Mouse (Mus musculus) midbrain, embryonic 14.5 days (tissue): ENCODE measurements around the gene Ccdc102a. TPM values are rescaled to one million over a fixed set of nuclear protein-coding genes. Genes with fewer than 3 reads are reported as not detected.
A peak's percentile ranks its signal among the peaks of the same experiment; 100 is the strongest.
"Not testable (repeated sequence)": the region's sequence is repeated elsewhere in the genome, so short reads cannot be mapped to it uniquely, and the experiment has no call there.

Experiments used
- ATAC-seq: fragments of 200-750 bp; cut with Nextera tagmentation; 2 replicates; pipeline ENCODE4 v1.8.0; 2017; ENCODE audit warnings: moderate number of reproducible peaks, moderate library complexity; ENCODE audit not compliant: low FRiP score, low TSS enrichment
- DNase-seq: peaks from one replicate; pipeline ENCODE4 v3.0.0-alpha.2; 2015
- H3K27ac ChIP-seq: fragments of 300-500 bp; sonication (generic); replicated peaks from 2 replicates; pipeline ENCODE4 v1.5.1; 2014; ENCODE audit warnings: mild to moderate bottlenecking, low read depth, low read length, moderate library complexity
- H3K27me3 ChIP-seq: fragments of 300-500 bp; sonication (generic); 2 replicates; pipeline ENCODE4 v1.6.1; 2014; ENCODE audit warnings: low read length, control low read depth, mixed read lengths; ENCODE audit not compliant: control insufficient read depth, insufficient read depth
- H3K36me3 ChIP-seq: fragments of 300-500 bp; sonication (generic); 2 replicates; pipeline ENCODE4 v1.6.1; 2014; ENCODE audit warnings: low read length, control low read depth; ENCODE audit not compliant: control insufficient read depth, insufficient read depth
- H3K4me1 ChIP-seq: fragments of 300-500 bp; sonication (generic); 2 replicates; pipeline ENCODE4 v1.6.1; 2014; ENCODE audit warnings: mild to moderate bottlenecking, antibody characterized with exemption, low read length, control low read depth; ENCODE audit not compliant: control insufficient read depth, insufficient read depth
- H3K4me2 ChIP-seq: fragments of 300-500 bp; sonication (generic); 2 replicates; pipeline ENCODE4 v1.6.1; 2014; ENCODE audit warnings: mild to moderate bottlenecking, low read length, moderate library complexity
- H3K4me3 ChIP-seq: fragments of 300-500 bp; sonication (generic); replicated peaks from 2 replicates; pipeline ENCODE4 v1.5.1; 2014; ENCODE audit warnings: low read depth, low read length
- H3K9ac ChIP-seq: fragments of 300-500 bp; sonication (generic); replicated peaks from 2 replicates; pipeline ENCODE4 v1.6.1; 2014; ENCODE audit warnings: mild to moderate bottlenecking, low read length, moderate library complexity
- H3K9me3 ChIP-seq: fragments of 300-500 bp; sonication (generic); 2 replicates; pipeline ENCODE4 v1.6.1; 2016; ENCODE audit warnings: low read length, control low read depth, mixed read lengths; ENCODE audit not compliant: control insufficient read depth
- WGBS: fragments of 180-500 bp; shearing (Covaris S2); extraction: QIAGEN DNeasy Blood & Tissue Kit; methylation state at CpG from one replicate; pipeline ENCODE4 v1.1.7; 2014; 5-methylcytosine and 5-hydroxymethylcytosine counted together
- polyA plus RNA-seq: library from polyadenylated mRNA; unstranded; fragments of >200 nt; fragmentation: Nextera tagmentation; extraction: Ambion mirVana; gene quantifications from 2 replicates; pipeline ENCODE4 v1.2.1, GENCODE M21; 2014

Ccdc102a gene
- polyA plus RNA-seq, 1 experiment from 2014 or later, result 5.2 TPM

DNA sequence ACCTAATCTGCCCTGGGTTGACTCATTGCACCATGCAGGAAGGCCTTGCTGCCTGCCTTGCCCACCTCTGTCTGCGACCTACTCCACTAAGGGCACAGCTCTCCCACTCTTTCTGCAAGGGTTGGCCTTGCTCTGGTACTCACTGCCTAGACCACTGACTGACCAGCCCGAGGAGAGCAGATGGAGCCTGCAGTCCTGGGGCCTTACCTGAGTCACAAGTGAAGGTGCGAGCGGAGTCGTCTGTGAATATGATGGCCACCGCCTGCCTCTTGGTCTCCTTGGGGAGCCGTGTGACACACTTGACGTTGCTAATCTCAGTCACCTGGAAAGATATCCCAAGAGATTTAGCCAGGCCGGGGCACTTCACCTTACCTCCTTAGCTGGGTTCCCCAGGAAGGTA, 51.0 kb downstream of the Ccdc102a start:
- ATAC-seq (no peak), DNase-seq (no peak)
- H3K27ac ChIP-seq, result no peak overlapping the region
- H3K4me1 ChIP-seq, result peaks cover 32% of the 10 kb centered on the region
- 93% methylated on average over 9 of the region's 9 CpGs for WGBS
- H3K4me2 ChIP-seq, result no peak overlapping the region
- H3K9ac ChIP-seq, result no peak overlapping the region
- no peak overlapping the region for H3K4me3 ChIP-seq
- peaks cover 47% of the 10 kb centered on the region for H3K36me3 ChIP-seq
- H3K9me3 ChIP-seq, result no peaks in the 10 kb centered on the region
- no peaks in the 10 kb centered on the region for H3K27me3 ChIP-seq

DNA sequence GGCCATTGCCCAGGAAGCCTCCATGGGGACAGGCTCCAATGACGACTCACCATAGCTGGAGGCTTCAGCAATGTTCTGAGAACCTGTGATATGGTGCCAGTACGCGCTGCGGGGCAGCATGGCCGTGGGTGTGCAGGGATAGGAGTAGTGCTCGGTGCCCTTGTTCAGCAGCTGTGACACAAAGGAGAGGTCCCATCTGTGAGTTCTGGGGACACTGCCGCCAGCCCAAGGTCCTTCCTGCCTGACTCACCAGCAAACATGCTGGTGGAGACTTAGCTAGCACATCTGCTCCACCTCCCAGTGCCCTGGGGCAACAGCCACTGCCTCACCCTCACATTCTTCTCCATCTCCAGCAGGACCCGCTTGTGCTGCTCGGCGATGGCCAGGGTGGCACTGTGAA, 52.6 kb downstream of the Ccdc102a start:
- H3K27ac ChIP-seq, result no peak overlapping the region
- H3K4me2 ChIP-seq, result no peak overlapping the region
- no peak for ATAC-seq
- 82% methylated on average over 10 of the region's 10 CpGs for WGBS
- H3K4me3 ChIP-seq, result no peak overlapping the region
- no peak for DNase-seq
- H3K27me3 ChIP-seq, result no peaks in the 10 kb centered on the region
- H3K36me3 ChIP-seq, result peaks cover 58% of the 10 kb centered on the region
- no peak overlapping the region for H3K9ac ChIP-seq
- H3K9me3 ChIP-seq, result no peaks in the 10 kb centered on the region
- peaks cover 23% of the 10 kb centered on the region for H3K4me1 ChIP-seq

DNA sequence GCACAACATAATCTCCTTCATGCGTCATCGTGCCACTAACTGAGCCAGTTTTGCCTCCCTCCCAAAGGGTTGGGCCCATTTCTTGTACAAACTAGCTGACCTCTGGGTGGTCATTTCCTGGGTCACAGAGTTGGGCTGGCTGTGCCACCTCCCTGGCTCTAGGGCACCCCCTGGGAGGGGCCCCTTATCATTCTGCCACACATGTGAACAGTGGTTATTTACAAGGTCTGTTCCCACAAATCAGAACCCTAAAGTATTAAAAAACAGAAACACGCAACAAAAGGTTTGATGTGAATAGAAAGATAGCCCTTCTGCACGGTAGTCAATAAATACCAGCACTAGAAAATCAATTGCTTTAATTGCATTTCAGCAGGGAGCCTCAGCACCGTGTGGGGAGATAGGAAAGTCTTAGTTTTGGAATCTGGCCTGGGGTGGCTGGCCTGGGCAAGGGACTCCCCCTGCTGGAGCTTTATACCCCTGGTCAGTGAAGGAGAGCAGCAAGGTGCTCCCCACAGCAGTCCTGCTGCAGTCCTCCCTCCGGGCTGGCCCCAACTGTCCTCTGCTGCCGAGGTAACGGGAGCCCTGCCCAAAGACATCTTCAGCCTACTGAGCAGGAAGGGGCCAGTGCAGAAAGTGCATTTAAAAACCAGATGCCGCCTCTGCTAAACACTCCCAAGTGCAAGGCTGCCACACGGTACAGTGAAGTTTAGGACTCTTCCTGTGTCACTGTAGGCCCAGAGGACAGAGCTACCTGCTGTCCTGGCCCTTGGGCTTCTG, 53.8 kb downstream of the Ccdc102a start:
- Histone ChIP-seq H3K4me2 (no peak overlapping the region), H3K27me3 (no peaks in the 10 kb centered on the region), H3K4me3 (no peak overlapping the region), H3K27ac (no peak overlapping the region), H3K9ac (no peak overlapping the region), H3K9me3 (no peaks in the 10 kb centered on the region), H3K36me3 (peaks cover 62% of the 10 kb centered on the region), H3K4me1 (peaks cover 13% of the 10 kb centered on the region)
- DNase-seq (no peak), ATAC-seq (no peak)
- 82% methylated on average over 10 of the region's 10 CpGs for WGBS

DNA sequence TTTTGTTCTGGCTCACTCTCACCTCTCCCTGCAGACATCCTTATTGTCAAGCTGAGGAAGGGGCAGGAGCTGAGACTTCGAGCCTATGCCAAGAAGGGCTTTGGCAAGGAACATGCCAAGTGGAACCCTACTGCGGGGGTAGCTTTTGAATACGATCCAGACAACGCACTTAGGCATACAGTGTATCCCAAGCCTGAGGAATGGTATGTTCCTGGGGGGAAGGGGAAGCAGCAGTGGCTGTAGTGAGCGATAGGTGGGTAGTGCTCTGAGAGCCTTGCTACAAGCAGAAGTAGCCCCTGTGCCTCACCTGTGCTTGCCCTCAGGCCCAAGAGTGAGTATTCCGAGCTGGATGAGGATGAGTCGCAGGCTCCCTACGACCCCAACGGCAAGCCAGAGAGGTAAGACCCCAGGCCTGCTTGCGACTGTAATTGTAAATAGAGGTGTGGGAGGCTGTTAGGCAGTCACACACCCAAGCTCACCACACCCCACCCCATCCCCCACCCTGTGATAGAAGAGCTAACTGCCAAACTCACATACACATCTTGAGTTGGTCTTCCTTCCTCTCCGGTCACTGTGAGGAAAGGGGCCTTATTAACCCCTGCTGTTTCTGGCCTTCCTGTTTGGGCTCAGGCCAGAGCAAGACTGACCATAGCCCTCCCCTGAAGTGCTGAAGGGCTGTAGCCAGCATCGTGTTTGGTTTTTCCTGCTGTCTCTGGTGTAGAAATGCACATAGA, 55.2 kb downstream of the Ccdc102a start:
- Histone ChIP-seq H3K4me2 (no peak overlapping the region), H3K27ac (no peak overlapping the region), H3K4me1 (peaks cover 6% of the 10 kb centered on the region), H3K9me3 (no peaks in the 10 kb centered on the region), H3K36me3 (peaks cover 62% of the 10 kb centered on the region), H3K4me3 (no peak overlapping the region), H3K27me3 (no peaks in the 10 kb centered on the region), H3K9ac (no peak overlapping the region)
- DNase-seq, result no peak
- WGBS, result 91% methylated on average over 12 of the region's 12 CpGs
- no peak for ATAC-seq

DNA sequence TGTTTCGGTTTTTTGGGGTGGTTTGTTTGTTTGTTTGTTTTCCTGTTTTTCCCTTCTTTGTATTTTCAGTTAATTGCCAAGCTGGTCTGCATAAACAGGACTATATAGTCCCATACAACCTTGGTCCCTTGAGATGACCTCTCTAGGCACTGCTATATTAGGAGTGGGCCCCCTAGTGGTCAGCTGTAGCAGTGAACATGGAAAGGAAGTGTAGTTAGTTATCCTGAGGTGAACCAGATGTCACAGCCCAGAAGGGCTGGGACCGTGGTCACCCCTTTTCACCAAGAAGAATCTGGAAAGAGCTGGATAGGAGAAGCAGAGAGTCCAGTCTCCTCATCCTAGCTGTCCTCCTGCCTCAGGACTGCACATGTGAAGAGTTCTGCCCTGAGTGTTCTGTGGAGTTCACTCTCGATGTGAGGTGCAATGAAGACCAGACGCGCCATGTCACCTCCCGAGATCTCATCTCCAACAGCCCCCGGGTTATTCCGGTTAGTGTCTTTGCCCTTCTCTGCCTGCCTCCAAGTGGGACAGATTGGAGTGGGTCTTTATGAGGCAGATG, 56.5 kb downstream of the Ccdc102a start:
- peak; percentile 80 for DNase-seq
- Histone ChIP-seq H3K36me3 (peaks cover 54% of the 10 kb centered on the region), H3K4me3 (no peak overlapping the region), H3K9me3 (no peaks in the 10 kb centered on the region), H3K4me2 (no peak overlapping the region), H3K4me1 (peaks cover 6% of the 10 kb centered on the region), H3K27ac (no peak overlapping the region), H3K9ac (no peak overlapping the region), H3K27me3 (no peaks in the 10 kb centered on the region)
- ATAC-seq, result no peak
- 78% methylated on average over 8 of the region's 8 CpGs for WGBS

DNA sequence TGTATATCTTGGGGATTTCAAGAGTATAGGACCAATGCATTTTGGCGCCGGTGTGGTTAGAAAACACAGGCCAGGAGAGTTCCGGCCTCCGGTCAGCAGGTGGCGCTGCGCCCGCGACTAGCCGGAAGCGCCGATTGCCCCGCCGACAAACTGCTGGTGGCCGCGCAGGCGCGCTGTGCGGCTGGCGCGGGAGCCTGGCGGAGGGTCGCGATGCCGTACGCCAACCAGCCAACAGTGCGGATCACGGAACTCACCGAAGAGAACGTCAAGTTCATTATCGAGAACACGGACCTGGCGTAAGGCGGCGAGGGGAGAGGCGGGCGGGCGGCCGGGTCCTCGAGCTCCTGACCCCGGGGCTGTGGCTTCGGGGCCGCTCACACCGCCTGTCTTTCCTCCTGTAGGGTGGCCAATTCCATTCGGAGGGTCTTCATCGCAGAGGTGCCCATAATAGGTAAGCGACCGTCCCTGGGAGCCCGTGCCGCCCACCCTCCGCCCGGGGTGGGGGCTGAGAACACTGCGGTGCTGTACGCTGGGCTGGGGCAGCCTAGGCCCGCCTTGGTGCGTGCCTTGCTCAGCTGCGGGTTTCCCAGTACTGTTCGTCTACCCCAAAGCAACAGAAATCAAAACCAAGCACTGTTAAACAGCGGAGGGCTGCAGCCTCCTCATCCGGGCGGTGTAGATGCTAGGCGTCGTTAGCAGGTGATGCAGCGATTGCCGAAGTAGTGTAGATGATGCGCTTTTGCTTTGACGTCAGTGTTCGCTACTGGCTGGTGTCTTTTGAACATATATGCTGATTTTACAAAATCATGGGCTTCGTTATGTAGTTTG, 60.3 kb downstream of the Ccdc102a start, which contains the start of gene Polr2c:
TSS of gene Polr2c (plus strand) at position 105 of the 828 bp plus-strand sequence.
- Histone ChIP-seq H3K27me3 (no peaks in the 10 kb centered on the region), H3K36me3 (peaks cover 40% of the 10 kb centered on the region), H3K4me1 (peaks cover 6% of the 10 kb centered on the region), H3K27ac (peak within 1 kb of the TSS; percentile 67), H3K4me2 (peak within 1 kb of the TSS; percentile 89), H3K4me3 (peak within 1 kb of the TSS; percentile 94), H3K9me3 (no peaks in the 10 kb centered on the region), H3K9ac (peak within 1 kb of the TSS; percentile 91)
- ATAC-seq, result peak; percentile 77
- WGBS, result under 1% methylated on average over 68 of the region's 68 CpGs
- DNase-seq, result peak; percentile 96

DNA sequence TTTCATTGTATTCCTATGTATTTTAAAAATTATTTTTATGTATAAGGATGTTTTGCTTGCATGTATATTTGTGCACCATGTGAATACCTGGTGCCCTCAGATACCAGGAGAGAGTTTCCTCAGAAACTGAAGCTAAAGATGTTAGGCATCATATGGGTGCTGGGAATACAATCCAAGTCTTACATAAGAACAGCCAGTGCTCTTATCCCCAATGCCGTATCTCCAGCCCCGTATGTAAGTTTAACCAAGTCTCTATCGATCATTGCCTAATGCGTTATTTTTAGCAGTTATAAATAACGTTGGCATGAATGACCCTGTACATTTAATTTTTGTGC, 60.9 kb downstream of the Ccdc102a start:
- WGBS, result 30% methylated on average over 5 of the region's 5 CpGs
- Histone ChIP-seq H3K4me2 (peak overlapping the region; percentile 22; the same call in 1 of the 2 replicates), H3K4me3 (peak overlapping the region; percentile 94; the same call in 1 of the 2 replicates), H3K9me3 (no peaks in the 10 kb centered on the region), H3K4me1 (peaks cover 6% of the 10 kb centered on the region), H3K27me3 (no peaks in the 10 kb centered on the region), H3K36me3 (peaks cover 44% of the 10 kb centered on the region), H3K9ac (no peak overlapping the region), H3K27ac (no peak overlapping the region)
- DNase-seq, result no peak
- ATAC-seq, result no peak; the same call in 1 of the 2 replicates

DNA sequence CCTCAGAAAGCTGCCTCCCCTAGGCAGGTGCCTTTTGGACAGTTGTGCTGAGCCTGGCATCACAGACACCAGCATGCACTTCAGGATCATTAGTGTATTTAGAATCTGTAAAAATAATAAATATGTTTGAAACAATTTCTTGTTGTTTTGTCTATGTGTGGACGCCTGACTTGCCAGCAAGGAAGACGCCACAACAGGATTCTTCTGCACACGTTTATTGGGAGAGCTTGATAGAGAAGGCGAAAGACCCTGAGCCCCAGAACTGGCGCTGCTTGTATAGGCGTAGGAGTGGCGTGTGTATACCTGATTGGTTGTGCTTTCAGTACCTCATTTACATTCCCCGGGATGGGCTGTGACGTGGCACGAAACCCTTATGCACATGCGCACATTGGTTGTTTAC, 63.1 kb downstream of the Ccdc102a start:
- peaks cover 52% of the 10 kb centered on the region for H3K36me3 ChIP-seq
- 90% methylated on average over 11 of the region's 11 CpGs for WGBS
- H3K27me3 ChIP-seq, ATAC-seq, H3K4me3 ChIP-seq, H3K9me3 ChIP-seq, H3K27ac ChIP-seq, H3K4me1 ChIP-seq, H3K4me2 ChIP-seq, DNase-seq, H3K9ac ChIP-seq: not testable (repeated sequence)
